Mouse (Mus musculus) lung, embryonic 15.5 days (tissue): ENCODE results near the gene Tenm3. TPM values are rescaled to one million over a fixed set of nuclear protein-coding genes. Genes with fewer than 3 reads are reported as not detected.

Experiments
- ATAC-seq: fragments of 200-750 bp; cut with Nextera tagmentation; 2 replicates; pipeline ENCODE4 v1.8.0; 2017; ENCODE audit warnings: moderate number of reproducible peaks, borderline replicate concordance; ENCODE audit not compliant: low FRiP score, low TSS enrichment; ENCODE audit errors: extremely low read depth
- H3K27ac ChIP-seq: fragments of 300-500 bp; sonication (generic); 2 replicates; pipeline ENCODE4 v1.5.1; 2015; ENCODE audit warnings: moderate library complexity, mild to moderate bottlenecking, inconsistent platforms
- H3K27me3 ChIP-seq: fragments of 300-500 bp; sonication (generic); 2 replicates; pipeline ENCODE4 v1.6.1; 2015; ENCODE audit warnings: inconsistent platforms
- H3K36me3 ChIP-seq: fragments of 300-500 bp; sonication (generic); 2 replicates; pipeline ENCODE4 v1.6.1; 2015; ENCODE audit warnings: inconsistent platforms
- H3K4me1 ChIP-seq: fragments of 300-500 bp; sonication (generic); 2 replicates; pipeline ENCODE4 v1.6.1; 2015; ENCODE audit warnings: inconsistent platforms
- H3K4me2 ChIP-seq: fragments of 300-500 bp; sonication (generic); 2 replicates; pipeline ENCODE4 v1.6.1; 2015; ENCODE audit warnings: inconsistent platforms, mild to moderate bottlenecking, moderate library complexity
- H3K4me3 ChIP-seq: fragments of 300-500 bp; sonication (generic); 2 replicates; pipeline ENCODE4 v1.5.1; 2015; ENCODE audit warnings: mild to moderate bottlenecking, inconsistent platforms
- H3K9ac ChIP-seq: fragments of 300-500 bp; sonication (generic); 2 replicates; pipeline ENCODE4 v1.6.1; 2015; ENCODE audit warnings: inconsistent platforms
- H3K9me3 ChIP-seq: fragments of 300-500 bp; sonication (generic); 2 replicates; pipeline ENCODE4 v1.6.1; 2016; ENCODE audit warnings: inconsistent platforms
- WGBS: fragments of 180-500 bp; shearing (Covaris S2); methylation state at CpG from one replicate; pipeline ENCODE4 v1.1.7; 2015; 5-methylcytosine and 5-hydroxymethylcytosine counted together
- polyA plus RNA-seq: library from polyadenylated mRNA; unstranded; fragments of >200 nt; fragmentation: Nextera tagmentation; extraction: Ambion mirVana; gene quantifications from 2 replicates; pipeline ENCODE4 v1.2.1, GENCODE M21; 2015

The Tenm3 gene
- polyA plus RNA-seq, 1 experiment from 2014 or later, result 5.7 TPM

DNA sequence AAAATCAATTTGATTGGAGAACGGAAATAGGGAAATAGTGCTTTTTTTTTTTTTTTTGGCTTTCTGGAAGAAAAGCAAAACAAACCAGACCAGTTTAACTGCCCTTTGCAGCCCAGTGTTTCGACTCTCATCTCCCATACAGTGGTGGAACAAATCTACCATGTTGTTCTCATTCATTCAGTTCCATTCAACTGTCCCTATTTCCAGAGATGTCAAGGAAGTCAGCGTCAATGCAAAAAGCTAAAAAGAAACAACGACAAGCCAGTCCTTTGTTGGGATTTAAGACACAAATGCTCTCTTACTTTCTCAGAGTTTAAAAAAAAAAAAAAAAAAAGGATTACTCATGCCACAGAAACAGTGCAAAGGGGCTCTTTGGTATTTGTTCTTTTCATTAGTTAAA is 502.1 kb downstream of the Tenm3 start:
- WGBS, result 75% methylated on average over 4 of the region's 4 CpGs
- no peak overlapping the region for H3K9ac ChIP-seq
- H3K4me2 ChIP-seq, result no peak overlapping the region
- no peaks in the 10 kb centered on the region for H3K36me3 ChIP-seq
- H3K9me3 ChIP-seq, result no peaks in the 10 kb centered on the region
- H3K4me1 ChIP-seq, result no peaks in the 10 kb centered on the region
- H3K27me3 ChIP-seq, result no peaks in the 10 kb centered on the region
- H3K27ac ChIP-seq, result no peak overlapping the region
- no peak overlapping the region for H3K4me3 ChIP-seq
- ATAC-seq, result no peak

DNA sequence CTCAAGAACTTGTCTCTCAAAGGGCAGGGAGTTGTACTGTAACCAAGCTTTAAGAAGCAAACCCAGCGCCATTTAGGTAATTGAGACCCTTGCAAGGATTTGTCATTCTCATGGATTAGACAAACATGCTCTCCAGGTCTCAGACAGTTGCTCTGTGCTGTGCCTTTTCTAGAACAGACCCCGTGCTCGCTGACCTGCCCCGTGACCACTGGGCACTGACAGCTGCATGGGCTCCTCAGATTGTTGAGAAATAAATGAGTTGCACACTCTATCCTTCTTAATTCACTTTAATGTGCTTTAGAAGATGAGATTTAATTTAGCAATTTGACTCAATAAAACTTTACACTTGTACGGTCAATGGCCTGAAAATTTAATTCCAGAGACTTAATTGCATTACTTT is 502.5 kb downstream of the Tenm3 start:
- ATAC-seq, result no peak
- no peak overlapping the region for H3K9ac ChIP-seq
- H3K27ac ChIP-seq, result no peak overlapping the region
- H3K9me3 ChIP-seq, result no peaks in the 10 kb centered on the region
- H3K4me3 ChIP-seq, result no peak overlapping the region
- H3K36me3 ChIP-seq, result no peaks in the 10 kb centered on the region
- WGBS, result 85% methylated on average over 5 of the region's 5 CpGs
- no peak overlapping the region for H3K4me2 ChIP-seq
- H3K27me3 ChIP-seq, result no peaks in the 10 kb centered on the region
- no peaks in the 10 kb centered on the region for H3K4me1 ChIP-seq

DNA sequence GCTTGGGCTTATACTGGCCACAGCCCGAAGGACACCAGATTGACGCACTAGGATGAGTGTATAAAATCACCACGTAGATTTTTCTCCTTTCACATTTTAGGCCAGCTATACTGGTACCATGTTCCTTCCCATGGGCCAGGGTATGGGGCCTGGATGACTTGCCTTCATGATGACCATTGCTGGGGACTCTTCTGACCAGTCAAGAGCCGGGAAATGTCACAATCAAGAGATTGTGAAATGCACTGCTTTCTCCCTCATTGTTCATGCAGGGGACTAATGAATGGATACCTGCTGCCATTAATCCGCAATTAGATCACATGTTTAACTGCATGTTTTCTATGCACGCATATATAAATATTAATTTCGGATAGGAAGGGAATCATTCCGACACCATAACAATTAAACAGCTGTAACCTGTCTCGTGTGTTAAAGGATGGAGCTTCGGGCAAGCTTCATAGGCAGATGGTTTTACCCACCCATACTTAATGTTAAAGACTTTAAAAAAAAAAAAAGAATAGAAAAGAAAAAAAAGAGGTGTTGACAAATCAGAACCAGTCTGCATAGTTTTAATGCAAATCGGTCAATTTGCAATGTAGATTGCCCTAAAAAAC is 521.0 kb downstream of the Tenm3 start:
- H3K9ac ChIP-seq, result no peak overlapping the region
- no peaks in the 10 kb centered on the region for H3K9me3 ChIP-seq
- H3K27me3 ChIP-seq, result no peaks in the 10 kb centered on the region
- ATAC-seq, result no peak
- WGBS, result 89% methylated on average over 11 of the region's 11 CpGs
- no peaks in the 10 kb centered on the region for H3K36me3 ChIP-seq
- no peaks in the 10 kb centered on the region for H3K4me1 ChIP-seq
- no peak overlapping the region for H3K4me3 ChIP-seq
- H3K27ac ChIP-seq, result no peak overlapping the region
- H3K4me2 ChIP-seq, result no peak overlapping the region

DNA sequence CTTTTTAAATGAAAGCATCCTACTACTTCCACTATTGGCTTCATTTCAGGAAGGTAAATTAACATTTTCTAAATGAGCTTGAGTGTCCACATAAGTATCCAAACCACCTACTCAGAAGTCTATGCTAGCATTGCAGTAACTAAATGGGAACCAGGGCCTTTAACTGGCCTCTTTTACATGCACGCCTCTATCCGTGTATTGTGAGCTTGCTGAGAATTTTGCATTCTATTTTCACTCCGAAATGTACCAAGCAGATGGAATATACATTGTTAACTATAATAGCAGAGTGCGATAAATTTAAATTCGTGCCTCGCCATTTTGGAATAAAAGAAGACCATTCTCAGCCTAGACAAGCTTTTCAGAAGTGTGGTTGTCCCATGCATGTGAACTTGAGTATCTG is 521.5 kb downstream of the Tenm3 start:
- 95% methylated on average over 6 of the region's 6 CpGs for WGBS

DNA sequence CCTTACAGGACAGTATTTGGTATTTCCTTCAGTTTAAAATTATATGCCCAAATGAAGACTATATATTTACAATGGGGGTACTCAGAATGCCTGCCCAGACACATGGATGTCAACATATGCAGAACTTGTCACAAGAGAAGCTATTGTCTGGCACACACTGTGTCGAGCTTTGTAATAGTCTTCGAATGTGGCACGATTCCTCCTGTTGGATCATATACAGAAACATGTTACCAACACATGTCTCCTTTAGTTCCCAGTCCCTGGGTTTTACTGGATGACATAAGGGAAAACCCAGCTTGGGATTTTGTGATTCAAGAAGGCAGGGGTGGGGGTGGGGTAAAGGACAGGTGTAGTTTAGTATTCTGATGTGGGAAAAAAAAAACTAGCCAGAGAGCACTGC is 524.1 kb downstream of the Tenm3 start:
- H3K9me3 ChIP-seq, result no peaks in the 10 kb centered on the region
- H3K4me3 ChIP-seq, result no peak overlapping the region
- no peaks in the 10 kb centered on the region for H3K4me1 ChIP-seq
- H3K9ac ChIP-seq, result no peak overlapping the region
- WGBS, result 88% methylated on average over 3 of the region's 3 CpGs
- H3K36me3 ChIP-seq, result no peaks in the 10 kb centered on the region
- H3K27me3 ChIP-seq, result no peaks in the 10 kb centered on the region
- ATAC-seq, result no peak
- H3K27ac ChIP-seq, result no peak overlapping the region
- no peak overlapping the region for H3K4me2 ChIP-seq

More for the DNA sequence above, 521.5 kb downstream of the Tenm3 start:
- Histone ChIP-seq H3K27ac (no peak overlapping the region), H3K4me3 (no peak overlapping the region), H3K27me3 (no peaks in the 10 kb centered on the region), H3K4me1 (no peaks in the 10 kb centered on the region), H3K4me2 (no peak overlapping the region), H3K9me3 (no peaks in the 10 kb centered on the region), H3K9ac (no peak overlapping the region), H3K36me3 (no peaks in the 10 kb centered on the region)
- ATAC-seq, result no peak

DNA sequence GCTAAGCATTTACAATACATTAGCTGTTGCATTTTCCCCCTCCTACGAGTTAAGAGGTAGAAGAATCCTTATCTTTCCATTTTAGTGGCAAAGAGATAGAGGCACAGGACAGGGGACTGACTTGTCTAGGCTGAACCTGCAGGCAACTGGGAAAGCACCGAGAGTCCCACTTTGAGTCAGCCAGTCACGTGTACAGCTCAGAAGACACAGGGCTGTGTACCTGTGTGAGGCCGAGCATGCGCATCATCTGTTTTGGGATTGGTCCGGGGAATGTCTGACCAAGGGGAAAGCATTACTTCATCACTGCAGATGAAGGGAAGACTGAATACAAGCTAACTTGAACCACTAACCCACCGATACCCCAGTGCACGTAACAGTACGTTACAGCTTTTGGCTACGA is 526.3 kb downstream of the Tenm3 start:
- Histone ChIP-seq H3K4me1 (no peaks in the 10 kb centered on the region), H3K9ac (no peak overlapping the region), H3K4me2 (no peak overlapping the region), H3K27me3 (no peaks in the 10 kb centered on the region), H3K4me3 (no peak overlapping the region), H3K27ac (no peak overlapping the region), H3K9me3 (no peaks in the 10 kb centered on the region), H3K36me3 (no peaks in the 10 kb centered on the region)
- 90% methylated on average over 10 of the region's 10 CpGs for WGBS
- no peak for ATAC-seq

DNA sequence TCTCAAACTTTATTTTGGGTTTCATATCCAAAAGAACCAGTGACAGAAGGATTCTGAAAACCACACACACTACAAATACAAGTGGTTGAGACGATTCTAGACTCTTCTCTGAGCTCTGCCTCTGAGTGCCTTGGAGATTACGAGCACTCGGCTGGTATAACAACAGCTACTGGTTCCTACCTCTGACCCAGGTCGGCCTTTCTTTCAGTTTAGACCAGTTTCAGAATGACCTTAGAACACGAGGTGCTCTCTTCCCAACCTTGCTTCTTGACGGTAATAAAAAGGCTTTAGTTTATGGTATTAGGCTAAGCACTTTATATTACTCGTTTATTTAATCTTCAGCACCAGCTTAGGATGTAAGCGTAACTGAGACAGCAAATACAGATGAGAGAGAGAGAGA is 528.1 kb downstream of the Tenm3 start:
- Histone ChIP-seq H3K27me3 (no peaks in the 10 kb centered on the region), H3K4me1 (no peaks in the 10 kb centered on the region), H3K9ac (no peak overlapping the region), H3K36me3 (no peaks in the 10 kb centered on the region), H3K27ac (no peak overlapping the region), H3K9me3 (no peaks in the 10 kb centered on the region), H3K4me2 (no peak overlapping the region), H3K4me3 (no peak overlapping the region)
- no peak for ATAC-seq
- WGBS, result 74% methylated on average over 8 of the region's 8 CpGs

DNA sequence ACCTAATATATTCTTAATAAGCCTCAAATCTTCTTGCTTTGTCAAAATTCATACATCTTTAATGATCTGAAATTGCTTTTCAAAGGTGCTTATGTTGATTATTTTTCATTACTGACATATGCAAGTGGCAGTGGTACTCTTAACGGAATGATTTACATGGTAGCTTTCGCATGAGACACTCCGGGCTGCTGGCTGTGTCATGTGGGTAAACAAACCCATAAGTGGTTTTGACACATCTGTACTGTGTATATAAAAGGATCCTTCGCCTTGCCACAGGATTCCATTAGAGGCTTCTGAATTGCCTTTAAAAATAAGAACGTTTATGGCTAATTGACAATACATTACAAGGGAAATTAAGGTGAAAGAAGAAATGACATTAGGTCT is 529.8 kb downstream of the Tenm3 start:
- H3K27me3 ChIP-seq, result no peaks in the 10 kb centered on the region
- H3K9me3 ChIP-seq, result no peaks in the 10 kb centered on the region
- 57% methylated on average over 5 of the region's 5 CpGs for WGBS
- no peak for ATAC-seq
- no peak overlapping the region for H3K4me3 ChIP-seq
- peaks cover 6% of the 10 kb centered on the region for H3K4me1 ChIP-seq
- no peak overlapping the region for H3K9ac ChIP-seq
- H3K27ac ChIP-seq, result no peak overlapping the region
- no peaks in the 10 kb centered on the region for H3K36me3 ChIP-seq
- no peak overlapping the region for H3K4me2 ChIP-seq

DNA sequence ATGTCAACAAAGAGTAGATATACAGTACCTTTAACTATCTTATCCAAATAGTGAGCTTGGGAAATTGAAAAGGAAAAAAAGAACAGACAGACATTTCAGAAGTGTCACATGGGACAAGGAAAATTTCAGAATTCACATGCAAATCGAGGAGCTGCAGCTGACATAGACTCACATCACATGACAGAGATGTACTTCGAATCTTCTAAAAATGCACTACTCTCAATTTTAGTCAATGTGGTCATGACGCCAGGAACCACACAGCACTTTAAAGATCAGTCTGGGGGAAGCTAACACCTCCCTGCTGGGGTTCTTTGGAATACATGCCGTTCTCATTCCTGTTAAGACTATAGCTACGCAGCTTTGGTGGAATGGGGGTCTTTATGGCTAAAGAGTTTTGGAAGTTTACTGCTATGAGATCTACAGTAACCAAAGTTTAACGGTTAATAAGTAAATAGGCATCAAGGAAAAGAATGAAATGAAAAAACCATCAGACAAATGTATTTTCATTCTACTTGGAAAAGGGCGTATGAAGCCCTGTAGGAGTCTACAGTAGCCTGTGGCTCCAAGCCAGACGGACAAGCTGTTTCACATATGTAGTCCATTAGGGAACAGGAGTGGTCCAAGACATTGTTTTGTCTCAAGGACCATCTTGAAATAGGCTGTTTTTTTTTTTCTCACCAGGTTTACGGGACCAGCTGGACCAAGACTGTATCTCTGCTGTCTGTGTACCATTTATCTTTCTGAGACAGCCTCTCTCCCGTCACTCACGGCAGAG is 530.4 kb downstream of the Tenm3 start:
- H3K4me3 ChIP-seq, result no peak overlapping the region
- no peak overlapping the region for H3K27ac ChIP-seq
- H3K36me3 ChIP-seq, result no peaks in the 10 kb centered on the region
- H3K4me1 ChIP-seq, result peaks cover 8% of the 10 kb centered on the region
- no peak overlapping the region for H3K4me2 ChIP-seq
- WGBS, result 66% methylated on average over 11 of the region's 11 CpGs
- H3K9ac ChIP-seq, result no peak overlapping the region
- H3K27me3 ChIP-seq, result no peaks in the 10 kb centered on the region
- H3K9me3 ChIP-seq, result no peaks in the 10 kb centered on the region
- ATAC-seq, result no peak

DNA sequence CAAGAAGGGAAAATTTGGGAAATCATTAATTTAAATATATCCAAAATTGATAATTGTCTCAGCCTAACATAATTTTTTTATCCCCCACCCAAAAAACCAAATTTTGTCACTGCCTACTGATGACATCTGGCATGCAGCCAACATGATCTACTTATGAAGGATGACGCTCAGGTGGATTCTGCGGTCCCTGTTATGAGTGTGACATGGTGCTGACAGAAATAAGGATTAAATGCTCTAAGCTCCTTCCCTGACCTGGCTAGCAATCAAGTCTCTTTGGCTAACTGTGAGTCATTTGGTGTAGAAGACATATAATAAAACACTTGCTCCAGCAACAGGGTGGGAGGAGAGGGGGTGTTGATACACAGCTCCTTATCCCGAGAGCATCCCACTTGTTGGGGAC is 532.0 kb downstream of the Tenm3 start:
- no peaks in the 10 kb centered on the region for H3K27me3 ChIP-seq
- WGBS, result 44% methylated on average over 3 of the region's 3 CpGs
- H3K4me2 ChIP-seq, result no peak overlapping the region
- no peaks in the 10 kb centered on the region for H3K36me3 ChIP-seq
- H3K9me3 ChIP-seq, result no peaks in the 10 kb centered on the region
- ATAC-seq, result no peak
- no peak overlapping the region for H3K4me3 ChIP-seq
- no peak overlapping the region for H3K9ac ChIP-seq
- H3K4me1 ChIP-seq, result peaks cover 8% of the 10 kb centered on the region
- no peak overlapping the region for H3K27ac ChIP-seq

DNA sequence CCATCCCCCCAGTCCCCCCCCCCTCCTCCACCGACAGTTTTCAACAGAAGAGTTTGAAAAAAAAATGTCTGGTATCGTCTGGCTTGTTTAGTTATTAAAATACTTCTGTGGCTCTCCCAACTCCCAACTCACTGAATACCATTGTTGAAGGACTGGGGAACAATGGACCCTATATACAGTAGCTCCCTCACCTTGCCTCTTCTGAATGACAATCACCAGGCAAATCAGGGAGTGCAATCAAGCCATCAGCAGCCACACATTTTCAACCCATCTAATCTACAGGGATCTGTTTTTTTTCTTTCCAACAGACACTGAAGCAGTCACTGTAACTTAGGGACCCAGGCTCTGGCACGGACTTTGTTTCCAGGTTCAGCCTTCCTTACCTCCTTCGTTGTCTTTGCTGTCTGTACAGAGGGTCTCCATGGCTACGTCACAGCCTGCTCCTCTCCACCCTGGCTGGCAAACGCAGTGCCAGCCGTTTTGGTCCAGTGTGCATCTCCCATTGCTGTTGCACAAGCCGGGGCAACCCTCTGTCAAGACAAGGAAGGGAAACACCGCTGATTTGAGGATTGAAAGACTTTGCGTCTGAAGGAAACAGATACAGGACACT is 533.4 kb downstream of the Tenm3 start:
- Histone ChIP-seq H3K27me3 (no peaks in the 10 kb centered on the region), H3K36me3 (no peaks in the 10 kb centered on the region), H3K27ac (no peak overlapping the region), H3K9me3 (no peaks in the 10 kb centered on the region), H3K9ac (no peak overlapping the region), H3K4me1 (peaks cover 8% of the 10 kb centered on the region), H3K4me3 (no peak overlapping the region), H3K4me2 (no peak overlapping the region)
- 62% methylated on average over 10 of the region's 10 CpGs for WGBS
- ATAC-seq, result no peak

DNA sequence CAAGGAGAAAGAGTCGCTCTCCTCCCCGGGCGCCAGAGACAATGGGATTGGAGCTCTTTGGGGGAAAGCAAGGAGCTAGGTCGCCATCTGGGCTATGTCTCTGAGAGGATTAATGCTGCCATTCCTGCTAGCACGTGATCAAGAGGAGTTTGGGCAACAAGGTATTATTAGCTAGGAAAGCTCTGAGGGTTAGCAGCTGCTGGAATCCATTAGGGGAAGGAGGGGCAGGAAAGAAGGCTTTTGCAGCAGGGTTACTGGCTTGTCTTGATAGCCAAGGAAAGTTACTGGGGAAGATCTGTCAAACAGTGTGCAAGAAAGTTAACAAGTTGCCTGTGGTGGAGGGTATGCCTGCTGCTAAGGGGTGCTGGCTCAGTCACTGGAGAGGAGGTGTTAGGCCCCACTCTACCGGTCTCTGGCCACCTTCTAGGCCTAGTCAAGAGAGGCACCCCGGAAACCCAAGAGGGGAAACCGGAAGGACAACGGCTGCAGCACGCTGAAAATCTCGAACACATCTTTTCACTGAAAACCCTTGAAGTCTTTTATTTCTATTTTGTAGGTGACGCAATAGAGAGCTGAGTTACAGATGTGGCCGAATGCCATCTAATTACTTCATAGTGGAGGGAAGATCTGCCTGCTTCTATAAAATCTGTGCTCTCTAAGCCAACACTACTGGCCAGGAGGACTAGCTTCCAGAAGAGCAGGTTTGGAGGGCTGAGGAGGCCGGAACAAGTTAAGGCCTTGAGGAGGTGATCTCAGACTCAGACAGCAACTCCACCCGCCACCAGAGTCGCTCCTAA is 534.4 kb downstream of the Tenm3 start:
- 44% methylated on average over 16 of the region's 16 CpGs for WGBS
- H3K9me3 ChIP-seq, result no peaks in the 10 kb centered on the region
- H3K27ac ChIP-seq, result 0 out of 2 replicates have a peak overlapping the region, but pooled peaks have one; percentile 48
- no peak overlapping the region for H3K4me2 ChIP-seq
- no peaks in the 10 kb centered on the region for H3K27me3 ChIP-seq
- no peaks in the 10 kb centered on the region for H3K36me3 ChIP-seq
- ATAC-seq, result peak; percentile 55; the same call in 1 of the 2 replicates
- no peak overlapping the region for H3K4me3 ChIP-seq
- no peak overlapping the region for H3K9ac ChIP-seq
- peaks cover 8% of the 10 kb centered on the region for H3K4me1 ChIP-seq
